Mouse (Mus musculus): ENCODE data around the gene Zfp146. TPM values are rescaled to one million over a fixed set of nuclear protein-coding genes. Genes with fewer than 3 reads are reported as not detected.
A peak's percentile ranks its signal among the peaks of the same experiment; 100 is the strongest.
"Not testable (repeated sequence)": the region's sequence is repeated elsewhere in the genome, so short reads cannot be mapped to it uniquely, and the experiment has no call there.

Zfp146 gene
- total RNA-seq (2021), result 10 to 100 TPM; 49.2 to 50.2 TPM

GRCm38 (mm10) chr7:30169583-30170282 lies at the start of gene Zfp146:
Gene Zfp146 (minus strand): TSS chr7:30169750.
- DNase-seq (ENCODE audit: extremely low spot score in 1 of 2, low spot score in 1 of 2), result peak; percentile 78 to 79

- DNase-seq (ENCODE audit: extremely low spot score in 1 of 2, low spot score in 1 of 2), result no peak
Observed at GRCm38 (mm10) chr7:30217277-30217676, 47.7 kb upstream of the Zfp146 start.

DNA sequence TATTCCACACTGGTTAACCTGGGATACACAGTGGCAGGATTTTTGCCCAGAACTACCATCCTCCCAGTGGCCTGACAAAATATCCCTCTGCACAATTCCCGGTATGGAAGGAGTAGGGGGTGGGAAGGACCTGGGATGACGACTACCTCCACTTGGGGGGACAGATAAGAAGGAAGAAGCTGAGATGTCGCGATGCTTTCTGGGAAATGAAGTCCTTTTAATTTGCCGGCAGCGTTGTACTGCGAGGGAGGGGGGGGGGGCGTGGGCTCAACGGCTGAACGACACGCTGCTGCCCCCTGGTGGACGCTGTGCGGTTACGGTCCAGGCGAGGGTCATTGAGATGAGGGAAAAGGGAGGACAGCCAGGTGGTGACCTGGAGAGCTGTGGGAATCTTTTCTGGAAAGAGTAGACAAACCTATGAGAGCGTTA lies 47.2 kb upstream of the Zfp146 start:
- peak; percentile 56 to 88 for DNase-seq (ENCODE audit: extremely low spot score in 1 of 2, low spot score in 1 of 2)

DNA sequence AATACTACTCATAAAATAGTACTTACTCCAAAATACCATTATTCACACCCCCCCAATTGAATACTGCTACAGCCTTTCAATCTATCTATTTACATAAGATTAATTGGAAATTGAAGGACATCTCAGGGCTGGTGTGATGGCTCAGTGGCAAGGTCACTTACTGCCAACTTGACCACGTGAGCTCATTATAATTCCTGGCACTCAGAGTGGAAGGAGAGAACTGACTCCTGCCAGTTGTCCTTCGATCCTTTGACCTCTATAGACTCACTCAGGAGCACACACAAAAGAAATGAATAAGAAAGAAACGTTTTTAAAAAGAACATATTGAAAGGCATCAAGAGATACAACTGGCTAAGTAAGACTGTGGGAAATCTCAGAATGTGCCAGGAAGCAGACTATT lies 46.3 kb upstream of the Zfp146 start:
- no peak for DNase-seq (ENCODE audit: extremely low spot score in 1 of 2, low spot score in 1 of 2)

- DNase-seq (ENCODE audit: extremely low spot score in 1 of 2, low spot score in 1 of 2), result no peak
Observed at GRCm38 (mm10) chr7:30213881-30214280, 44.3 kb upstream of the Zfp146 start.

- no peak for DNase-seq (ENCODE audit: extremely low spot score in 1 of 2, low spot score in 1 of 2)
Observed at GRCm38 (mm10) chr7:30211025-30211424, 41.5 kb upstream of the Zfp146 start.

- DNase-seq (ENCODE audit: extremely low spot score in 1 of 2, low spot score in 1 of 2), result not testable (repeated sequence)
Observed at GRCm38 (mm10) chr7:30206364-30206763, 36.8 kb upstream of the Zfp146 start.

DNA sequence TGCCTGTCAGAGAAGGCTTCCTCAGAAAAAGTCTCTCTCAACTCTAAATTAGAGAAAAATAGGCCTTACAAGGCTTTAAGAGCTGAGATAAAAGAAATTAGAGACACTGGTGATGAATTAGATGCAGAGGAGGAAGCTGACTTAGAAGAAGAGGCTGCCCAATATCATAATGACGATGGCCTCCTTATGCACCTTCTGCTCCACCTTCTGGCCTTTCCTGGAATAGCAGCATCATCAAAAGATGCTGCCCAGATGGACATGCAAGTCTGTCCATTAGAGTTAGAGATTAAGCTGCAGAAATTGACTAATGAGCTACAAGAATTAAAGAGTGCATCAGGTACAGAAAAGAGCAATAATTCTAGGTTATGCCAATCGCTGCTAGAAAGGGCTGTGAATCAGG lies 35.8 kb upstream of the Zfp146 start:
- peak in 1 of 2 experiments; percentile 69 for DNase-seq (ENCODE audit: extremely low spot score in 1 of 2, low spot score in 1 of 2)

GRCm38 (mm10) chr7:30204380-30204779 lies 34.8 kb upstream of the Zfp146 start:
- DNase-seq (ENCODE audit: extremely low spot score in 1 of 2, low spot score in 1 of 2), result no peak

GRCm38 (mm10) chr7:30202895-30203690 lies 33.5 kb upstream of the Zfp146 start:
- no peak for DNase-seq (ENCODE audit: extremely low spot score in 1 of 2, low spot score in 1 of 2)

- not testable (repeated sequence) for DNase-seq (ENCODE audit: extremely low spot score in 1 of 2, low spot score in 1 of 2)
Observed at GRCm38 (mm10) chr7:30200661-30201060, 31.1 kb upstream of the Zfp146 start.

- no peak for DNase-seq (ENCODE audit: extremely low spot score in 1 of 2, low spot score in 1 of 2)
Observed at GRCm38 (mm10) chr7:30200200-30200599, 30.6 kb upstream of the Zfp146 start.

- DNase-seq (ENCODE audit: extremely low spot score in 1 of 2, low spot score in 1 of 2), result no peak
Observed at GRCm38 (mm10) chr7:30199498-30200139, 30.1 kb upstream of the Zfp146 start.

- DNase-seq (ENCODE audit: extremely low spot score in 1 of 2, low spot score in 1 of 2), result peak in 1 of 2 experiments; percentile 53
Observed at GRCm38 (mm10) chr7:30198481-30198971, 29.0 kb upstream of the Zfp146 start, which contains the start of gene Capns1. Gene Capns1 (minus strand): TSS chr7:30198811.

- DNase-seq (ENCODE audit: extremely low spot score in 1 of 2, low spot score in 1 of 2), result no peak
Observed at GRCm38 (mm10) chr7:30197592-30198129, 28.1 kb upstream of the Zfp146 start.

GRCm38 (mm10) chr7:30196171-30196570 lies 26.6 kb upstream of the Zfp146 start:
- DNase-seq (ENCODE audit: extremely low spot score in 1 of 2, low spot score in 1 of 2), result no peak

- no peak for DNase-seq (ENCODE audit: extremely low spot score in 1 of 2, low spot score in 1 of 2)
Observed at GRCm38 (mm10) chr7:30195461-30195860, 25.9 kb upstream of the Zfp146 start.

GRCm38 (mm10) chr7:30194884-30195283 lies 25.3 kb upstream of the Zfp146 start:
- DNase-seq (ENCODE audit: extremely low spot score in 1 of 2, low spot score in 1 of 2), result peak; percentile 84 to 95

GRCm38 (mm10) chr7:30194101-30194831 lies 24.7 kb upstream of the Zfp146 start:
- DNase-seq (ENCODE audit: extremely low spot score in 1 of 2, low spot score in 1 of 2), result peak; percentile 20 to 45

DNA sequence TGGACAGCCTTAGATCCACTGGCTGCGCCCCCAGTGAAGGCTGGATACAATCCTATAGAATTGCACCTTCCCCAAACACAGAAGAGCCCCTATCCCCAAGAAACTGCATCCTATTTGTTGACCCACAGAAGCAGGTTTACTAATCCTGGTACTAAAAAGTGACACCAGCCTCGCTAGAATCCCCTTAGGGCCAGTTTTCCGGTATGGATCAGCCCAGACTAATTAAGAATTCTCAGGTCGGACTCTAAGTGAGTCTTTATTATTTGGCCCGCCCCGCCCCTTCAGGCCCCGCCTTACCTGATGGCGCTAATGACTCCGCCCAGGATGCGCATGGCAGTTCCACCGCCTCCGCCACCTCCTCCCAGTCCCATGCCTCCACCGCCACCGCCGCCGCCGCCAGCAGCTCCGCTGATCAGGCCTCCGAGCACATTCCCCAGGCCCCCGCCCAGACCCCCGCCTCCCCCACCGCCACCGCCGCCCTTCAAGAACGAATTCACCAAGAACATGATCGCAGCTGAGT lies 24.1 kb upstream of the Zfp146 start:
- peak; percentile 61 to 65 for DNase-seq (ENCODE audit: extremely low spot score in 1 of 2, low spot score in 1 of 2)
